Mouse (Mus musculus) 3134 (cell line): ENCODE measurements at regions not wholly inside any gene's neighbourhood (a gene's known extent, or its start where the extent isn't known, plus 50 kb on each side); places are given as distances from the start of the nearest gene placed in this dataset.

ENCODE experiments used
- DNase-seq: peaks from one replicate; pipeline ENCODE4 v3.0.0-alpha.2; 2011; ENCODE audit warnings: low spot score; ENCODE audit not compliant: insufficient read length; ENCODE audit errors: extremely low read depth

DNA sequence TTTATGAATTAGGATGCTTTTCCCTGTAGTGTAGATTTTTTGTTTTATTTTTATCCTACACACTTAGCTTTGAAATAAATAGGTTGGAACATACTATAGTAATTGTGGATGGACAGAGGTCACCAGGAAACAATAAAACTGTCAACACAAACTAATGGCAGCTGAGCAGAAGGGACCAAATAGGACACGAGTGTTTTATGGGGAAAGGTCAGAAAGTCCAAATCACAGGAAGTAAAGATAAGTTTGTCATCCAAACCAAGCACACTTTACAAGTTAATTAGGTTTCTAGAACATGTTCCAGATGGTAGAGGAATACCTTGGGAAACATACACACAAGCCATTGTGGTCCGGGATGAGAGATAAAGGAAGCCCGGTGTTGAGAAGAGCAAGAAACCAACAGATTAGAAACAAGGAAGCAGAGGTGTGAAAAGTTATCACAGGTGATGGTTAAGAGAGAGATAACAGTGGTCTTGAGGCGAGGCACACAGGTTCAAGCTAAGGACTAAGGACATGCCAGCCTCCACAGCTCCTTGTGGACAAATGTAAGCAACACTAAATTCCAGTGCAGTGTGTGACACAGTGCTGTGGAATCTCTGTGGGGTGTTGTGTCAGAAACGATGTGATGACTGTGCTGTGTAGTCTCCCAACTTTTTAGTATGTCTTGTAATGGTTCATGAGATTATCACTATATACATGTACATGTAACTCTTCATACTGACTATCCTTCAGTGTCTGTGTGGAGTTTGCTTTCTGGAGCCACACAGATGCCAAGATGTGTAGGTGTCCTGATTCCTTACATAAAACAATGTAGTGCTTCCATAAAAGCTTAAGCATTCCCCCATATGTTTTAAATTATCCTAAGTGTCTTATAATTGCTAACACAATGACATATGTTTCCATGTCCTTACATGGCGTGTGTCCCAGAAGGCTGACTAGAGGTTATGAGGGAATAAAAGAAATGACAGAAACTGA lies 264.5 kb downstream of the Tle4 start:
- no peak for DNase-seq

DNA sequence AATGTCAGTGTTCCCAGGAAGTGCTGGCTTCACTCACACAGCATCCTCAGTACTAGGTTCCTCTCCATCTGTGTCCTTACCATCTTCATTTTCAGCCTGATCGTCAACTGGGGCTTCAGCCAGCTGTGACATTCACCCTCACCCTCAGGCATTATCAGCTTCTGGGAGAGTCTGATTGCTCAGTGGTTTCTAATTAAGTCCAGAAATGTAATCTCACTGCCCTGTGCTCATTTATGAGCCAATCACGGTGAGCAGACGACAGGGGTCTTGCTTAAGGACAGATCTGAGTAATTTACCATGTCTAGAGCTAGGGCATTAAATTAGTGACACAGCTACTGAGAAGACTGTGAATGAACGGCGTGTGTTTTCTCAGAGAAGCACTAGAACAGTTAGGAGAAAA lies 260.8 kb downstream of the Tle4 start:
- no peak for DNase-seq

DNA sequence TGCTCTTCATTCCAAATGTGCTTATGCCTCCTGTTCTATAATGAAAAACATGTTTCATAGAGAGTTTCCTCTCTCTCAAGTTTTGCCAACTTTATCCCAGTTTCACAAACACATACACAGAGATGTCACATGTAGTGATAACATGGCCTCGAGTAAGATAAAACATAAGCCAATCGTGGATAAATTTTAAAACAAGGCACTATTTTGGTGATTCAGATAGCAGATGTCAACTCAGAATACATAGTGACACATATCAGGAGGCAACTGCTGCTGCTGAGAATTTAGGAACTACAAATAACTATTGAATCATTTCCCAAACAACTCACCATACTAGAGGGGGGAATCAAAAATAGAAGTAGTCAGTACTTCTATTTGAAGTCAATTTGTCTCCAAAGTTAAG lies 257.1 kb downstream of the Tle4 start:
- DNase-seq, result no peak

DNA sequence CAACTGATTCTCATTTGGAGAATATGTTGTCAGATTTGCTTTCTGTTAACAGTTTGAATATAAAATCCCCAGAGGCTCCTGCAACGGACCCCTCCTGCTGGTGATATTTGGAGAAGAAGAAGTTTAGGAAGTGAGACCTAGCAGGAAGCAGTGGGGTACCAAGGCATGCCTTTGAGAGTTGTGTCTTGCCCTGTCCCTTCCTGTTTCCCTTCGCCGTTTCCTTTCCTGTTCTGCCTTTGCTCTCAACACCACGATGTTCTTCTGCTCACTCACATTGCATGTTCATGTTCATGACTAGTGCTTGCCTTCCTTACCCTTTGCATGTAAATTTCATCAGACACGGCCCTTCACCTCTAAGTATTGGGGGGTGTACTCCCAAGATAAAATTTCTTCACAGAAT lies 254.0 kb downstream of the Tle4 start:
- DNase-seq, result no peak

DNA sequence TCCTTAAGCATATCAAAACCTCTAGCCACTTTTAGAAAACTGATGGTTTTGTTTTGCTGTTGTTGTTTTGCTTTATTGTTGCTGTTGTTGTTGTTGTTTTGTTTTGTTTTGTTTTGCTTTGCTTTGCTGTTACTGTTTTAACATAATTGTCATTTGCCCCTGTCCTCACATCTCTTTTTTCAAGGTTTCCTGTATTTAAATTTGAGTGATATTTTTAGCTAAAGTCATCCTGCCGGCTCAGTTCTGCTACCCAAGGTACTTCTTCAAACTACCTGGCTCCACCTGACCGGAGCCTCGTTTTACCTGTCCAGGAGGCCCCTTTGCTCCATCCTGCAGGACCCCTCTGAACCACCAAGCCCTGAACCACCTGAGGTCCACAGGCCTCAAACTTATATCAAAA lies 253.4 kb downstream of the Tle4 start:
- DNase-seq, result no peak

DNA sequence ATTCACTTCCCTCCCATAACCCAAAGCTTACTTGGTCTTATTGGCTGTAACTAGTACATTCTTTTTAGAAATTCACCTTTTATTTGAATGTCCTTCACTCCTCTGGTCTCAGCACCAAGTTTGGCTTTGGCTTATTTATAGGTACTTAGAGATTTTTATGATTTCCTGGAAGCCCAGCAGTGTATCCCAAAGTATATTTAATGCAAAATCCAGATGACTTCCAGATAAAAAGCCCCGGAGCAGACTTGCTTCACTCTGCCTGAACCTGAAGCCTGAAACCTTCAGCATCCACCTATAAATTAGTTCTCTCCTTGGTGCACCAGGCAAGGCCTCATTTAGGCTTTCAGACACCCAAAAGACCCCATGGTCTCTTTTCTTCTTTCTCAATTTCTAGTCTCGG lies 250.8 kb downstream of the Tle4 start:
- DNase-seq, result no peak

DNA sequence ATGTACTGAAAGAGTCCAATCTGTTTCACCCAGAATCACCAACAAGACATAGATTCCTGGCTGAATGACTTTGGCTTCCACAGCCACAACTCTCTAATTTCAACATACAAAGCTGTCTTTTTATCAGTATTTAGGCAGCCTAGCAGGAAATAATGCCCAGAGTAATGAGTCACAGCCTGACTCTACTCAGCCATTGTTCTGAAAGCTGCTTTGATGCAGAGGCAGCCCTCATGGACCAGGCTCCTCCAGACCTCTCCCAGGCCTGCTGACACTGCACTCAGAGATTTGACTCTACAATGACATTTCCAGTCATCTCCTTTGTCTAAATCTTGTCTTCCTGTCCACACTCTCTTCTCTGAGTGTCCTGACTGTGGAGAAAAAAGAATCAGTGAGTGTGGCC lies 250.4 kb downstream of the Tle4 start:
- DNase-seq, result no peak

DNA sequence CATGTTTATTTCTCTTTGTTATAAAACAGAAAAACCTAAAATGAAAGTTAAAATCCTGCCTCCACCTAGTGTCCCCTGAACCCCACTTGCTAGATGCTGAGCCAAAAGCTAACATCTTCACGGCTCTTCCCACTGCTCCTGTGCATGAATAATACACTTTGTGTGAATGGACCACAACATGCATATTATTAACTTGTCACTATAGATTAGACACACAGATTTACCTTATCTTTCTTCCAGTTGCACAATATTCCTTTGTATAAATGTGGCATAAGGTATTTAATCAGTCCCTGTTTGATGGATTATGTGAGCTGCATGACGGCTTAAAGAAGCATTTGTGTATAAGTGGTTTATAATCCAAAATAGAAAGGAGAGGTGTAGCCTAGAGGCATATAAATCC lies 248.1 kb downstream of the Tle4 start:
- DNase-seq, result no peak

DNA sequence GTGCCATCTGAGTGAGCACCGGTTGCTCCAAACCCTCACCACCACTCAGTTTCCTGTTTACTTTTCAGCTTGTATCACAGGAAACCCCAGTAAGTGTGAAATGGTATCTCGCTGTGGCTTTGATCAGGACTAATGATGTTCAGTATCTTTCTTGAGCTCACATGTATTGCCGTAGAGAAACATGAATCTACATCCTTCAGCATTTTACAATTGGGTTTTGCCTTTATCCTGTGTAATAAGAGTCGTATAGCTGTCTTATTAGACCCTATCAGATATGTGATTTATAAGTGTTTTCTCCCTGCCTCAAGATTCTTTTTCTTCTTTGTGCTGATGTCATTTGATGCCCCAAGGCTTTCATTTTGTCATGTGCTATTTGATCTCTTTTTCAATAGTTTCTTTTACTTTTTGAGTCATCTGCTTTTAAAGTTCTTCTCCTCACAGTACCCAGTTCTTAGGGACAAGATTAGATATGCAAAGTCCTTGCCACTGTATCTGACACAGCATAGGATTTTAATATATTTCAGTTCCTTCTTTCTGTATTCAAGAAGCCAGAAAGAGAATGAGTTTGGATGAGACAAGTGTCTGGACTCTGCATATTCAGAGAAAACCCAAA lies 246.0 kb downstream of the Tle4 start:
- DNase-seq, result no peak

DNA sequence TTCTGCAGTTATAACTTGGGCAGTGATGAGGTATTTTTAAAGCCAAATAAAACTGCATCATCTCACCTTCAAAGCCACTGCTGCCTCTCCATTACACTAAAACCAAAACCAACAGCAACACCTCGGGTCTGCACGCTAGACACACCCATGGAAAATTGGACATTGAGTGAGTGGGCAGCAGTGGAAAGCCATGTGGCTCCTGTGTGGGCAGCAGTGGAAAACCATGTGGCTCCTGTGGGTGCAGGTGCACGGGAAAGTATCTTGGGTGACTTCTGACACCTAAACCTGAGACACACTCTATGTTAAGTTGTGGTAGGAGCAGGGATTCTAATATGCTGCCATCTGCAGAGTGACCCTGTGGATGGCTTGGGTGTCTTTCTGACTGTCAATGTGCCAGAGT lies 245.3 kb downstream of the Tle4 start:
- no peak for DNase-seq

DNA sequence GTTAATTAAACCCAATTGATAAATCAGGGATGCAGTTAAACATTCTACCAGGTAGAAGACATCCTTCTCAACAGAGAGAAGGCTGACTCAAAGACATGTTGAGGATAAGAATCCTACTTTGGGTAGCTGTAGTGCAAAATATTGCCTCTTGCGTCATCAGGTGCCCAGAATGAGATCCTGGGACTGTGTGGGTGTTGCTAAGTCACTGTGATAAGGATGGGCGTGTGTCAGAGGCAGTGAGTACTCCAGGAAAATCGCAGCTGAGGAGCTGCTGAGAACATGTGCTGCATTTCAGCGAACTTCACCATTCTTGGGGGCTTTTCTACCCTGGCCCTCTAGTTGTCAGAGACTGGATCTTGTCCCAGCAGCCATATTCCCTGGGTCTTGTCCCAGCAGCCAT lies 244.7 kb downstream of the Tle4 start:
- no peak for DNase-seq

DNA sequence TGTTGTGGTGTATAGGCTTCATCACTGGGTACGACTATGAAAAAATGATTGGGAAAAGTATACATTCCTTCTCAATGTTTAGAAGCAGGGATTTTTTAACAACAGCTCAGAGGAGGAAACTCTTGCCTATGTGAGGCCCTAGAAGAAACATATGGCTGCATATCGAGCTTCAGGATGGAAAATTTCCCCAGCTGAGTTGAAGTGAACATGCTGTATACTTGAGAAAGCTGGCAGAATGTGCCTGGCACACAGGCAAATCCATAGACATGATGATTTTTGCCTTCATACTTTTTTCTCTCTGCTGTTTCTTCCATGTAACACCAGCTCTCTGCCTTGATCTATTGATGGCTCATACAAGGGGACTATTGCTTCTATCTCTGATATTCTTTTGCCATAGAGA lies 242.7 kb downstream of the Tle4 start:
- DNase-seq, result no peak

DNA sequence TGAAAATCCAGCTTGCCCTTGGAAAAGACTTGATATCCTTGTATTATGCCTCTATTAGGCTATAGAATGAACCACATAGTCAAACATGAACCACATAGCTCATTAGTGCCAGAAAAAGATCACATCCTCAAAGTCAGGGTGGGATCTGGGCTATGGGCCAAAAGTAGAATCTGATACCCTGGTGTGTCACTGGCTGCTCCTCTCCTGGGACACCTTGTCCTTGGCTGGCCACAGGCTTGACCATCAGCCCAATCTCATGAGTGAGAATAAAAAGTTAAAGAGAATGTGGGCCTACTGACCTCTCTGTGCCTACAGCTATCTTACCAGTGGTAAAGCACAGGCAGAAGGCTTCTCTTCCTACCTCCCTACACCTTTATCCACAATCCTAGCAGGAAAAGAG lies 241.9 kb downstream of the Tle4 start:
- no peak for DNase-seq

DNA sequence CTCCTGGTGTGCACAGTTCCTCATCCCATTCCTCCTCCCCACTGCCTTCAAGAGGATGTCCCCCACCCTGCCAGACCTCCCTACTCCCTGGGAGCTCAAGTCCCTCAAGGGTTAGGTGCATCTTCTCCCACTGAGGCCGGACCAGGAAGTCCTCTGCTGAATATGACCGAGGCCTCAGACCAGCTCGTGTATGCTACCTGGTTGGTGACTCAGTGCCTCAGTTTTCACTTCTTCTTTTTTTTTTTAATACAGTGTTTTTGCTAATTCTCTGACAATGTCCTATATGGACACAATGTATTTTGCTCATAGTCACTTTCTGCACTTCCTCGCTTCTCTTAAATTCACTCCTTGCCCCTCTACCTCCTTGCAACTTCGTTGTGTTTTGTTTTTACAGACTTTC lies 237.2 kb downstream of the Tle4 start:
- no peak for DNase-seq

DNA sequence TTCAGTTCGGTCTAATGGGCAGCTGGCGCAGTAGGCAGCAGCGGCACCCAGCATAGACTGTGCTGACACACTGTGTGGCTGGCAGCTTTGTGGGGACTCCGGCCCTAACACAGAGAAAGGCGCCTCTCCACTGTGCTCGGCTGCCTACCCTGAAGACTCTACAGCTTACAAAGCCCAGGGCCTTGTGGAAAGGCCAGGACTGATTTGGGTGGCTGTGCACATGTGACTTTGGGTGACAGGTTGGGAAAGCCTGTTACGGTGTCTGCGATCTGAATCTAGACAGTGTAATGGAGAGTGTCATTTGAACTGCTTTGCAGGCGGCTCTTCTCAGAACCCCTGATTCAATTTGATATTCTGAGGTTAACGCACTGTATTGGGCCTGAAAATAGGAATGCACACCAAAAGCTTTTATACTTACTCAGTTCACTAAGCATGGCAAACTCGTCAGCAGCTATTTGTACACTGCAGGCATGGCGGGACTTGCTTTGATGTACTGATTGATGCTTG lies 228.7 kb downstream of the Tle4 start:
- no peak for DNase-seq

DNA sequence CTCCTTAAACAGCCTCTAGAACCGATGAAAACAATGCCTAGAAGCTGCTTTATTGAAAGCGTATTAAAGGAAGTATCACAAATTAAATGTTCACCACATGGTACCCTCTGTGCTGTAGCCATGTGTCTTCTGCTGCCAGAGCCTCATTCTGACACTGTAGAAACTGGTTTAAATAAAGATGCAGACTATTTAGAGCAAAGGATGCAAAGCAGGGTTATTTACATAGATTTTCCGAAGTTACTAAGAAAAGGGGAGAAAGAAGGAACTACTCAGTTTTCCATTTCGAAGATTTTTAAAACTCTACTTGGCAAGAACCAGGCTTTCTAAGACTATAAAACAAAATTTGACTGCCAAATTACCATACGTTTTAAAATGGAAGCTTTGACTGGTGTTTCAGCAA lies 226.5 kb downstream of the Tle4 start:
- DNase-seq, result no peak

DNA sequence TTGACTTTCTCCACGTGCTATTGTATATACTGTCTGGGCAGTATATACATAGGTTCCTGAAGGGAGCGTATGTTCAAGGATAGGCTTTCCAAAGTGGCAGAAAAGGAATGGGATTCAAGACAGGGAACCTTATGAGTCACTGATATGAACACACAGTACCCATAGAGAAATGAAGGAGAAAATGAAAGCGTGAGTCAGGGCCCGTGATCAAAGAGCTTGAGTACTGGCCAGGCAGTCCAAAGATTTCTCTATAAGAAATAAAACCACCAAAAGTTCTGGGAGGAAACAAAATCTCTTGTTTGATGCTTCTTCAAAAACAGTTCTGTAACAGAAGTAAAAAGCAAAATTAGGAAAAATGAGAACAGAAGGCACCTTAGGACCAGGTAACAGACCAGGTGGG lies 223.9 kb downstream of the Tle4 start:
- no peak for DNase-seq

DNA sequence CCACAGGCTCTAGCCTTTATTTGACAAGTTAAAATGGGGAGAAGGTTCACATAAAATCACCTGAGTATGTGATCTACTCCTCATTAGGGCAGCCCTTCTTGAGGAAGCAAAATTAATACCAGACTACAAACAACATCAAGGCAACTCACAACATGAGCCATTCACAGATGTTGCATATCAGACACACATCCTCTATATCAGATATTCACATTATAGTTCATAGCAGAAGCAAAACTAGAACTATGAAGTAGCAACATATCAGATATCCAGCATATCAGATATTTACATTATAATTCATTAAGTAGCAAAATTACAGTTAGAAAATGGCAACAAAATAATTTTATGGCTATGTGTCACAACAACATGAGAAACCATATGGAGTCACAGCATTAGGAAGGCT lies 217.0 kb downstream of the Tle4 start:
- no peak for DNase-seq

DNA sequence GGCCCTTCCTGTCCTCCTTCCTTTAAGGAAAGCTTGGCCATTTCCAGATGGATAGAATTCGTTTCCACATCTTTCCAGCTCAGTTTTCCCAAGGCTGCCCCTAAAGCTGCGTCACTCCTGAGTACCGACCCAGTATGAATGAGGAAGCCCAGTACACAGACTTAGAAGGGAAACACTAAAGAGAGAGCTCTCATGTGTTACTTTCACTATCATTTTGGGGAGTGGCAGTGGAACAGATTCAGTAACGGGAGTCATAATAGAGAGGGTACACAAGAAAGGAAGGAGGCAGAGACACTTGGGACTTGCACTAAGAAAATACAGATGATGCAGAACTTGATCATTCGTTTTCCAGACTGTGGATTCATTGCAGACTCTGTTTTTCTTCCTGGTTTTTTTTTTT lies 210.1 kb downstream of the Tle4 start:
- DNase-seq, result no peak

DNA sequence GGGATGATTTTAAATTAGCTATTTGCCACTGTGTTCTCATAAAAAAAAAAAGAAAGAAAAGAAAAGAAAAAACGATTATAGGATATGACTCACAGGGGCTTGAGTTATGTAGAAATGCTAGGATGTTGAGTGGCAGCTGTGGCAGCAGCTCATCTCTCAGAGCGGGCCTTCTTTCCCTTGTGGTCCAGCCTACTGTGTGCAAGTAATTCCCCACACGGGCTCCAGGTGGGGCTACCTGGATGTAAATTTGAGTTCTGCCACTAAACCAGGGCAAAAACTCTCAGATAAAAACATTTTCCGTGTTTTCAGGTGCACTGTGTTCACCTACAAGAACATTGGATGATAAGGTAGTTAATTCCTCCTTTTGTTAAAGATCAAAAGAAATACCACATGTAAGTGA lies 209.3 kb downstream of the Tle4 start:
- DNase-seq, result no peak

DNA sequence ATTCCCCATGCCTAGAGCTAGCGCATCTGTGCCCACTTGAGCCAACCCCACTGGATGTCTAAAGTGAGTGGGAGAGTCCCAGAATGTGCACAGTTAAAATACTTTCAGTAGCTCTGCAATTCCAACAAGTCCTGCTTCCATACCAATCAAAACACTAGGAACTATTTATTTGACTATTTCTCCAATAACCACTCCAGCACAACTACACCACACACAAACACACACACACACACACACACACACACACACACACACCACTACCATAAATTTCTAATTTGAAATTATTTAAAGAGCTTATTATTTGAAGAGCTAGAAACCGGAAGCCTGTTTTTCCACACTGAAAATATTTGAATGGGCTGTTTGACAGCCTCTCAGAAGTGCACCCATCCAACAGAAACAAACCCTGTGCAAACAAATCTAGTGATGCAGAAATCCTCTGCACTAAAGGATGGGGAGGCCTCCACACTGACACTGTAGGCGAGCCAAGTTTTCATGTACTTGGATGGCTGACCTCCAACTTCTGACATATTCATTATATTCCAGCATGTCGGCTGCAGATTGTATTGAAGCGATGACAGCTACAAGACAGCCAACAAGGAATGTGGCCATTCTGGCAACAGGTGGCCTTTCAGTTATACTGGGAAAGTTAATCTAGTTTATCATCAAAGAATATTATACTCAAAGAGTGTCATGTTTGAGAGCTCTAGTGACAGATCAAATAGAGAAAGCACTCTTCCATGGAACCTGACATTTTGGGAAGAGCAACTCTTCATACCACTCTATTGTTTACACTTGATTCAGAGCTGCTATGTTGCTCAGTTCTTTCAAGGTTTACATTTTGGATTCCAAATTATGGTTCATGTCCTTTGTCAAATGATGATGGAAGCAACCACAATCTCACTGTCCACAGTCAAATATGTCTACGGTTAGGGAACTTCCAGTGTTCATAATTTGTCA lies 207.7 kb downstream of the Tle4 start:
- no peak for DNase-seq
